ENCODE assay signal across 28 mouse cellular contexts in genomic region chrX:109196468-109196867, GRCm38 (mm10). TPM values are rescaled to one million over a fixed set of nuclear protein-coding genes. Genes with fewer than 3 reads are reported as not detected.
DNase-seq lines count a peak whose midpoint lies in the region; ATAC-seq and TF ChIP-seq lines count a peak whose summit lies in the region.
"Had no signal": no experiment of that assay in that cellular context is flagged by ENCODE, and none has a peak within 500 bp of the region (broad histone marks: within the 10 kb centered on the region; RNA-seq: fewer than 3 reads in every experiment).

TSS of gene Gm6377 (plus strand) at chrX:109196756.

- no peaks in the 10 kb centered on the region for H3K9me3 ChIP-seq in heart, embryonic 10.5 days
- H3K9me3 ChIP-seq in kidney, embryonic 14.5 days (ENCODE audit: control insufficient read depth, low read length): no peaks in the 10 kb centered on the region
- H3K9me3 ChIP-seq: embryonic facial prominence, embryonic 15.5 days; stomach, embryonic 15.5 days had no signal

- H3K27me3 ChIP-seq in heart, embryonic 10.5 days (ENCODE audit: insufficient read depth, poor library complexity, severe bottlenecking): no peaks in the 10 kb centered on the region
- no peaks in the 10 kb centered on the region for H3K27me3 ChIP-seq in thymus, adult 2 months (ENCODE audit: control insufficient read depth, insufficient read depth, low read length)
- no peaks in the 10 kb centered on the region for H3K27me3 ChIP-seq in kidney, embryonic 14.5 days (ENCODE audit: control insufficient read depth, insufficient read depth, low read length)
- H3K27me3 ChIP-seq: embryonic facial prominence, embryonic 15.5 days; stomach, embryonic 15.5 days had no signal

- DNase-seq in heart, adult 8-10 months (ENCODE audit: low spot score): peak; percentile 6
- no peak for DNase-seq in heart, embryonic 10.5 days (ENCODE audit: low spot score)
- peak; percentile 53 to 56 for DNase-seq in spleen, postnatal 36 days (ENCODE audit: low spot score in 2 of 2)
- DNase-seq in spleen, postnatal 4 days (ENCODE audit: low spot score in 2 of 2): no peak
- DNase-seq in thymus, adult 2 months: no peak
- DNase-seq: adrenal gland, adult 8-10 months; cerebellum, postnatal 10 days; forebrain, postnatal 0 days; gastrocnemius, adult 2 months; heart, postnatal 4 days; kidney, postnatal 25 days; left cerebral cortex, postnatal 4 days; liver; lung, adult 18-20 months; midbrain, embryonic 14.5 days; right cerebral cortex, postnatal 4 days; thymus, adult 18-20 months had no signal

- no peak within 1 kb of the TSS for H3K9ac ChIP-seq in kidney, embryonic 14.5 days (ENCODE audit: low read depth, low read length)
- H3K9ac ChIP-seq: embryonic facial prominence, embryonic 15.5 days; forebrain, postnatal 0 days; stomach, embryonic 15.5 days had no signal

- no peak for TF ChIP-seq POLR2A in thymus, adult 2 months (IDR thresholded peaks at IDR 0.05; ENCODE audit: control insufficient read depth, extremely low read depth, insufficient read depth, low read length, poor library complexity)

- H3K4me3 ChIP-seq in heart, embryonic 10.5 days: no peak within 1 kb of the TSS
- H3K4me3 ChIP-seq in thymus, adult 2 months (ENCODE audit: control insufficient read depth, insufficient read depth, low read length): no peak within 1 kb of the TSS
- H3K4me3 ChIP-seq in kidney, embryonic 14.5 days (ENCODE audit: low read length): no peak within 1 kb of the TSS
- H3K4me3 ChIP-seq: embryonic facial prominence, embryonic 15.5 days; gastrocnemius, adult 2 months; left cerebral cortex, adult 2 months; stomach, embryonic 15.5 days had no signal

- WGBS in heart, embryonic 10.5 days: 70% methylated on average over 4 of the region's 4 CpGs
- WGBS in thymus, adult 2 months: 72% methylated on average over 4 of the region's 4 CpGs
- WGBS in kidney, embryonic 14.5 days: 85% methylated on average over 4 of the region's 4 CpGs

- peak; percentile 95 for ATAC-seq in megakaryocyte progenitor cell, adult 5-6 weeks (replicated peaks; ENCODE audit: poor library complexity)
- no peak for ATAC-seq in megakaryocyte-erythroid progenitor cell, adult 5-6 weeks (replicated peaks; ENCODE audit: low FRiP score, low TSS enrichment, poor library complexity, severe bottlenecking)
- ATAC-seq in kidney, embryonic 14.5 days (ENCODE audit: low FRiP score, low TSS enrichment): no peak
- ATAC-seq: forebrain, postnatal 0 days; hindbrain, embryonic 16.5 days; intestine, postnatal 0 days; Patski had no signal

- no peak within 1 kb of the TSS for H3K27ac ChIP-seq in heart, embryonic 10.5 days
- no peak within 1 kb of the TSS for H3K27ac ChIP-seq in thymus, adult 2 months (ENCODE audit: control insufficient read depth, insufficient read depth, low read length)
- no peak within 1 kb of the TSS for H3K27ac ChIP-seq in kidney, embryonic 14.5 days (ENCODE audit: low read depth, low read length)
- H3K27ac ChIP-seq: embryonic facial prominence, embryonic 15.5 days; gastrocnemius, adult 2 months; left cerebral cortex, adult 2 months; stomach, embryonic 15.5 days had no signal

- no peaks in the 10 kb centered on the region for H3K36me3 ChIP-seq in heart, embryonic 10.5 days
- H3K36me3 ChIP-seq in thymus, adult 2 months (ENCODE audit: control insufficient read depth, insufficient read depth, low read length): no peaks in the 10 kb centered on the region
- H3K36me3 ChIP-seq in kidney, embryonic 14.5 days (ENCODE audit: control insufficient read depth, insufficient read depth, low read length): no peaks in the 10 kb centered on the region
- H3K36me3 ChIP-seq: embryonic facial prominence, embryonic 15.5 days; stomach, embryonic 15.5 days had no signal

- no peak within 1 kb of the TSS for H3K4me2 ChIP-seq in kidney, embryonic 14.5 days (replicated peaks; ENCODE audit: low read depth, low read length)
- H3K4me2 ChIP-seq: embryonic facial prominence, embryonic 15.5 days; stomach, embryonic 15.5 days had no signal

- TF ChIP-seq CTCF in thymus, adult 2 months (IDR thresholded peaks at IDR 0.05; ENCODE audit: borderline replicate concordance, control insufficient read depth, extremely low read depth, insufficient read depth, low read length, poor library complexity): no peak

- no peaks in the 10 kb centered on the region for H3K4me1 ChIP-seq in heart, embryonic 10.5 days
- H3K4me1 ChIP-seq in thymus, adult 2 months (replicated peaks; ENCODE audit: control insufficient read depth, insufficient read depth, low read length): no peaks in the 10 kb centered on the region
- no peaks in the 10 kb centered on the region for H3K4me1 ChIP-seq in kidney, embryonic 14.5 days (ENCODE audit: control insufficient read depth, insufficient read depth, low read length)
- H3K4me1 ChIP-seq: embryonic facial prominence, embryonic 15.5 days; stomach, embryonic 15.5 days had no signal

RNA-seq across cellular contexts. Expression of gene Gm6377, which starts in this region (rescaled TPM):
- total RNA-seq in heart, adult 8-10 months (2022): under 1 TPM in 2 of 4 experiments, not detected in 2; 0.11 to 0.19 TPM
- polyA plus RNA-seq in heart, embryonic 10.5 days (2016; fragmentation: Nextera tagmentation; extraction: Ambion mirVana): 0.06 TPM in 1 of 2 replicates, not detected in the other
- total RNA-seq in megakaryocyte progenitor cell, adult 5-6 weeks (2015): 0.79 and 1.0 TPM in 2 replicates
- 0.84 and 2.4 TPM in 2 replicates for total RNA-seq in megakaryocyte progenitor cell, adult 5-6 weeks (2017)
- total RNA-seq in megakaryocyte-erythroid progenitor cell, adult 5-6 weeks (2014; fragmentation: Nextera tagmentation): not detected in 2 replicates
- total RNA-seq in megakaryocyte-erythroid progenitor cell, adult 5-6 weeks (2017): 3.4 TPM in 1 of 2 replicates, not detected in the other
- polyA plus RNA-seq in thymus, adult 2 months (2012; rRNA removed): 0.05 TPM in 2 replicates
- 0.11 and 0.22 TPM in 2 replicates for polyA plus RNA-seq in kidney, embryonic 14.5 days (2014; fragmentation: Nextera tagmentation; extraction: Ambion mirVana)
- total RNA-seq: ES-E14; forebrain, postnatal 0 days; gastrocnemius, adult 2 months; left cerebral cortex, adult 2 months; left cerebral cortex, postnatal 4 days had no signal
- polyA plus RNA-seq: heart, embryonic 14.5 days; hindbrain, embryonic 16.5 days had no signal

Comparison
In these comparisons a context has a peak if more than half of its experiments do, and no peak if none do; other contexts are left out.
1. DNase-seq: peak in spleen, postnatal 36 days (2 of 2); none in heart, embryonic 10.5 days (single experiment), spleen, postnatal 4 days (0 of 2) and thymus, adult 2 months (single experiment).
2. Peak in DNase-seq in heart, adult 8-10 months; RNA of the gene not detected or under 1 TPM.